Mouse (Mus musculus) MEL (cell line): ENCODE measurements at regions not wholly inside any gene's neighbourhood (a gene's known extent, or its start where the extent isn't known, plus 50 kb on each side); places are given as distances from the start of the nearest gene placed in this dataset.

Experiments
- DNase-seq: peaks from one replicate; pipeline ENCODE4 v3.0.0; 2011; ENCODE audit warnings: low read depth, low spot score
- H3K27ac ChIP-seq: 2 replicates; pipeline ENCODE4 v1.5.1; 2012; ENCODE audit warnings: low read depth, mild to moderate bottlenecking, control low read depth, low read length, moderate library complexity; ENCODE audit not compliant: control insufficient read depth
- H3K27me3 ChIP-seq, 2 experiments: fragments of 150-350 bp in 1 of 2; sonication (generic) in 1 of 2; 2 replicates each; pipeline ENCODE4 v1.6.1; 2012; ENCODE audit warnings: low read length in 2 of 2, mild to moderate bottlenecking in 2 of 2, improper control_type of control experiment in 1 of 2, moderate library complexity in 1 of 2; ENCODE audit not compliant: insufficient read depth in 2 of 2, control insufficient read depth in 1 of 2
- H3K36me3 ChIP-seq, 2 experiments: 2 replicates each; pipeline ENCODE4 v1.6.1; 2012 to 2014; ENCODE audit warnings: low read length in 2 of 2, improper control_type of control experiment in 1 of 2, inconsistent platforms in 1 of 2, mild to moderate bottlenecking in 1 of 2; ENCODE audit not compliant: insufficient read depth in 2 of 2, control insufficient read depth in 1 of 2
- H3K4me1 ChIP-seq, 2 experiments: fragments of 150-350 bp in 1 of 2; sonication (generic) in 1 of 2; 2 replicates each; pipeline ENCODE4 v1.6.1; 2012; ENCODE audit warnings: low read length in 2 of 2, improper control_type of control experiment in 1 of 2, mild to moderate bottlenecking in 1 of 2; ENCODE audit not compliant: insufficient read depth in 2 of 2, control insufficient read depth in 1 of 2
- H3K4me3 ChIP-seq, 2 experiments: fragments of 150-350 bp in 1 of 2; sonication (generic) in 1 of 2; 2 replicates each; pipeline ENCODE4 v1.5.1; 2012; ENCODE audit warnings: low read depth in 2 of 2, low read length in 2 of 2, mild to moderate bottlenecking in 2 of 2, moderate library complexity in 2 of 2, control low read depth in 1 of 2, improper control_type of control experiment in 1 of 2; ENCODE audit not compliant: control insufficient read depth in 1 of 2, insufficient read depth in 1 of 2
- H3K79me2 ChIP-seq: 2 replicates; pipeline ENCODE4 v1.6.1; 2012; ENCODE audit warnings: mild to moderate bottlenecking, low read length, moderate library complexity; ENCODE audit not compliant: control insufficient read depth, poor library complexity, insufficient read depth
- H3K9ac ChIP-seq: 2 replicates; pipeline ENCODE4 v1.6.1; 2012; ENCODE audit warnings: low read depth, mild to moderate bottlenecking, control low read depth, low read length, moderate library complexity; ENCODE audit not compliant: control insufficient read depth, poor library complexity, severe bottlenecking
- H3K9me3 ChIP-seq: fragments of 150-350 bp; sonication (generic); replicated peaks from 2 replicates; pipeline ENCODE4 v1.6.1; 2012; ENCODE audit warnings: mild to moderate bottlenecking, low read length, improper control_type of control experiment, moderate library complexity; ENCODE audit not compliant: insufficient read depth
- CHD2 ChIP-seq: IDR thresholded peaks from 2 replicates; pipeline ENCODE4 v1.6.1; 2011; ENCODE audit warnings: low read length, improper control_type of control experiment
- CTCF ChIP-seq, 3 experiments: IDR thresholded peaks in 2 of 3; conservative IDR thresholded peaks in 1 of 3; 2 replicates each; pipeline ENCODE4 v1.5.1; 2011 to 2012; ENCODE audit warnings: low read length in 3 of 3, low read depth in 2 of 3, mild to moderate bottlenecking in 2 of 3, improper control_type of control experiment in 1 of 3, inconsistent platforms in 1 of 3, mixed read lengths in 1 of 3, moderate library complexity in 1 of 3; ENCODE audit not compliant: control insufficient read depth in 1 of 3, insufficient read depth in 1 of 3, poor library complexity in 1 of 3, severe bottlenecking in 1 of 3
- GABPA ChIP-seq: IDR thresholded peaks from 2 replicates; pipeline ENCODE4 v1.6.1; 2012; ENCODE audit warnings: low read depth, mild to moderate bottlenecking, inconsistent platforms, low read length, improper control_type of control experiment, moderate library complexity
- HCFC1 ChIP-seq: IDR thresholded peaks from 2 replicates; pipeline ENCODE4 v1.6.1; 2012; ENCODE audit warnings: low read depth, mild to moderate bottlenecking, inconsistent platforms, low read length, improper control_type of control experiment, moderate library complexity
- JUND ChIP-seq: IDR thresholded peaks from 2 replicates; pipeline ENCODE4 v1.6.1; 2011; ENCODE audit warnings: low read depth, mild to moderate bottlenecking, improper control_type of control experiment, low read length
- MAFK ChIP-seq: IDR thresholded peaks from 2 replicates; pipeline ENCODE4 v1.6.1; 2011; ENCODE audit warnings: low read depth, mild to moderate bottlenecking, low read length, improper control_type of control experiment, borderline replicate concordance
- MAX ChIP-seq: IDR thresholded peaks from 2 replicates; pipeline ENCODE4 v1.6.1; 2011; ENCODE audit warnings: low read length, improper control_type of control experiment
- POLR2A ChIP-seq, 2 experiments: IDR thresholded peaks; 2 replicates each; pipeline ENCODE4 v1.6.1; 2011 to 2012; ENCODE audit warnings: low read length in 2 of 2, mild to moderate bottlenecking in 2 of 2, control low read depth in 1 of 2, improper control_type of control experiment in 1 of 2, low read depth in 1 of 2, moderate library complexity in 1 of 2; ENCODE audit not compliant: control insufficient read depth in 1 of 2, insufficient read depth in 1 of 2, poor library complexity in 1 of 2
- POLR2AphosphoS2 ChIP-seq: IDR thresholded peaks from 2 replicates; pipeline ENCODE4 v1.6.1; 2011; ENCODE audit warnings: low read length, improper control_type of control experiment
- RAD21 ChIP-seq: IDR thresholded peaks from 2 replicates; pipeline ENCODE4 v1.6.1; 2011; ENCODE audit warnings: mild to moderate bottlenecking, low read depth, low read length, improper control_type of control experiment
- SMC3 ChIP-seq: IDR thresholded peaks from 2 replicates; pipeline ENCODE4 v1.6.1; 2011; ENCODE audit warnings: low read depth, low read length, improper control_type of control experiment
- TAL1 ChIP-seq: IDR thresholded peaks from 2 replicates; pipeline ENCODE4 v1.6.1; 2012; ENCODE audit warnings: mild to moderate bottlenecking, inconsistent platforms, low read length, moderate library complexity, mixed read lengths
- ZKSCAN1 ChIP-seq: IDR thresholded peaks from 2 replicates; pipeline ENCODE4 v1.6.1; 2012; ENCODE audit warnings: low read depth, mild to moderate bottlenecking, inconsistent platforms, low read length, improper control_type of control experiment, moderate library complexity
- ZMIZ1 ChIP-seq: IDR thresholded peaks from 2 replicates; pipeline ENCODE4 v1.6.1; 2012; ENCODE audit warnings: low read depth, mild to moderate bottlenecking, inconsistent platforms, low read length, improper control_type of control experiment, moderate library complexity
- ZNF384 ChIP-seq: IDR thresholded peaks from 2 replicates; pipeline ENCODE4 v1.6.1; 2012; ENCODE audit warnings: low read depth, mild to moderate bottlenecking, inconsistent platforms, low read length, improper control_type of control experiment

DNA sequence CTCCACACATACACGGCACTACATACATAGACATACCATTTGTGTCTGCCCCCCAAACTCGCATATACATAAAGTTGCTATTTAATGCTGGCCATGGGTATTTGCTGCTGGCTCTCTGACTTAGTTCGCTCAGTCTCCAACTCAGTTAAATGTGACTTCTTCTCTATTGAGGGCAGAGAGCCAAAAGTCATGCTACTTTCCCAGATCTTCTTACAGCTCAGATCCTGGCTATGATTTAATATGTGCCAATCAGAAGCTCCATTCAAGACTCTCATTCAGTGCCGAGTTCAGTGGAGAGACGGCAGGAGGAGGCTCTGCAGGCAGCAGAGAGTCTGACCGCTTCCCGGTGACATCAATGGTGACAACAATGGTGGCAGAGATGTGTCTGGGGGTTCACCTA, 88.6 kb upstream of the Cops8 start:
- Histone ChIP-seq H3K36me3 (no peaks in the 10 kb centered on the region), H3K9ac (no peak overlapping the region), H3K4me1 (no peaks in the 10 kb centered on the region), H3K4me3 (no peak overlapping the region), H3K27ac (no peak overlapping the region), H3K9me3 (no peaks in the 10 kb centered on the region), H3K79me2 (no peaks in the 10 kb centered on the region), H3K27me3 (no peaks in the 10 kb centered on the region)
- TF ChIP-seq CHD2 (no peak), SMC3 (no peak), ZNF384 (no peak), CTCF (IDR thresholded peaks at IDR 0.05 in 2 of 3, conservative IDR thresholded peaks at IDR 0.05 in 1 of 3; ENCODE audit: control insufficient read depth in 1 of 3, insufficient read depth in 1 of 3, low read depth in 2 of 3, low read length in 3 of 3, poor library complexity in 1 of 3, severe bottlenecking in 1 of 3) (no peak), MAFK (no peak), HCFC1 (no peak), TAL1 (no peak)
- DNase-seq = no peak

DNA sequence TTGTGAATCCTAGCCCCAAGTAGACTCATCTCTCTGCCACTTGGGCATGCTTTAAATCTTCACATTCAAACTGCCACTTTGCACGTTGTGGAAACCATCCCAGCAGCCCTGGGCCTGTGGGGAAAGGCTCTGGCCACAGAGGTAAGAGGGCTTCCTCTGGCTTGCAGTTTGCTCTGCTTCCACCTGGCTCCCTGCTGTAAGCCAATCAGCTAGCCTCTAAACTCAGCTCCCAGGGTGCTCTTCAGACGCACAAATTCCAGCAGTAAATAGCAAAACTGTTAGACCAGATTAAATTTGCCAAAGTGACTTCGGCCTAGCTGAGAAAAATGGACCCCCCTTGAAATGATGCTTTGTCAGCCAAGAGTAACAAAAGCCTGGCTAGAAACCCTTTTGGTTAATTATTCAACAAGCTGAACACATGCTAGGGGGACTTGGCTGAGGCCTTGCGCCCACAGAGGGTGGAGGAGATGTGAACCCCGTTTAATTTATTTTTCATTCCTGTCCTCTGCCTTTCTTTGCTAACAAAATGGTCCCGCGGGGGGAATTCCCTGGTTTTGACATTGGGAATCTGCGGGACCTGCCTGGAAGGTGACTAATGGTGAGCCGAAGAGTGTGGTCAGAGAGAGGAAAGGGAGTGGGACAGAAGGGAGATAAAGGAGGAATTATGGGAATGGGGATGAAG, 84.1 kb upstream of the Cops8 start:
- no peak overlapping the region for H3K4me3 ChIP-seq
- H3K9ac ChIP-seq = no peak overlapping the region
- no peaks in the 10 kb centered on the region for H3K9me3 ChIP-seq
- no peaks in the 10 kb centered on the region for H3K79me2 ChIP-seq
- H3K27ac ChIP-seq = no peak overlapping the region
- TF ChIP-seq JUND (no peak), ZKSCAN1 (no peak), CHD2 (no peak), RAD21 (no peak), POLR2AphosphoS2 (no peak), POLR2A (IDR thresholded peaks at IDR 0.05; ENCODE audit: control insufficient read depth in 1 of 2, insufficient read depth in 1 of 2, low read depth in 1 of 2, low read length in 2 of 2, poor library complexity in 1 of 2) (no peak), ZMIZ1 (no peak), MAX (no peak), GABPA (no peak)
- H3K27me3 ChIP-seq = no peaks in the 10 kb centered on the region
- H3K4me1 ChIP-seq = no peaks in the 10 kb centered on the region
- DNase-seq = no peak
- H3K36me3 ChIP-seq = no peaks in the 10 kb centered on the region
